Mouse (Mus musculus): ENCODE data around the gene Bcs1l. TPM values are rescaled to one million over a fixed set of nuclear protein-coding genes. Genes with fewer than 3 reads are reported as not detected.

Gene Bcs1l
- 15.4 and 15.9 TPM in 2 replicates for polyA plus RNA-seq (2014; fragmentation: Nextera tagmentation; extraction: Ambion mirVana)

DNA sequence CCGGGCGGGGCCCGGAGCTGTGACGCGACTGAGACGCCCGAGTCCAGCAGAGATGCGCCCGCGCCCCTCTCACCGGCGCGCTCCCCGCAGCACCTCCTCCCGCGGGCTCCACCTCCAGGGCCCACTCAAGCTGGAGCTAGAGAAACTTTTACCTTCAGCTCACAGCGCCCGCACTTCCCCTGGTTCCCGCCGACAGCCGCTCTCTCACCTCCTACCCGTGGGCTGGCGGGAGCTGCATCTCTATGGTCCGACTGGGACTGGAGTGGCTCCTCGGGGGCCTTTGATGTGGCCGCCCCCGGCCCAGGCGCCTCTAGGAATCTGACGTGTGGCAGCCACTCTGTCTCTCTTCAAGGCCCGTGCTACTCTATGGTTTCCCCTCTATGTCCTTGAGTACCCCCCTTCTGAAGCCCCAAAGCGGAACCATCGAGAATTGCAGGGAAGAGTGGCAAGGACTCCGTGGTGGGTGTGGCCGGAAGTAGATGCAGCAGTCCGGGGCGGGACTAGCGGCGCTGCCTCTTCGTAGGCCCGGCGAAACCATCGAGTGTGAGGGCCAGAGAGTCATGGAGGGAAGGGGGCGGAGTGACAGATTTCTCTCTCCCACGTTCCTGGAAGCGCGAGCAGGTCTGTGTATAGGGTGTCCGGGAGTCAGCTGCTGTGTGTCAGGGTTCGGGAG, at the start of gene Bcs1l, which contains the start of gene Zfp142:
Gene Bcs1l (plus strand): TSS at position 517 of the 673 bp plus-strand sequence.
Gene Zfp142 (minus strand): TSS at position 474 of the 673 bp plus-strand sequence.
- H3K9me3 ChIP-seq (ENCODE audit: control insufficient read depth, low read length), result no peaks in the 10 kb centered on the region
- H3K9ac ChIP-seq (ENCODE audit: low read length), result peak within 1 kb of the TSS; percentile 85
- no peaks in the 10 kb centered on the region for H3K27me3 ChIP-seq (ENCODE audit: control insufficient read depth, insufficient read depth, low read length)
- H3K27ac ChIP-seq (replicated peaks; ENCODE audit: low read depth, low read length), result peak within 1 kb of the TSS; percentile 50; the same call in 1 of the 2 replicates
- 0% methylated on average over 45 of the region's 48 CpGs for WGBS
- peaks cover 12% of the 10 kb centered on the region; the same call in 1 of the 2 replicates for H3K4me1 ChIP-seq (ENCODE audit: control insufficient read depth, insufficient read depth, low read length)
- H3K4me2 ChIP-seq (ENCODE audit: low read depth, severe bottlenecking), result peak within 1 kb of the TSS; percentile 89
- ATAC-seq (ENCODE audit: insufficient number of reproducible peaks, low FRiP score, low TSS enrichment, low read depth), result peak; percentile 99
- peak; percentile 99 for DNase-seq (ENCODE audit: low spot score)
- H3K4me3 ChIP-seq (ENCODE audit: low read depth, low read length), result peak within 1 kb of the TSS; percentile 84
- peaks cover 3% of the 10 kb centered on the region; the same call in 1 of the 2 replicates for H3K36me3 ChIP-seq (ENCODE audit: control insufficient read depth, insufficient read depth, low read length)

DNA sequence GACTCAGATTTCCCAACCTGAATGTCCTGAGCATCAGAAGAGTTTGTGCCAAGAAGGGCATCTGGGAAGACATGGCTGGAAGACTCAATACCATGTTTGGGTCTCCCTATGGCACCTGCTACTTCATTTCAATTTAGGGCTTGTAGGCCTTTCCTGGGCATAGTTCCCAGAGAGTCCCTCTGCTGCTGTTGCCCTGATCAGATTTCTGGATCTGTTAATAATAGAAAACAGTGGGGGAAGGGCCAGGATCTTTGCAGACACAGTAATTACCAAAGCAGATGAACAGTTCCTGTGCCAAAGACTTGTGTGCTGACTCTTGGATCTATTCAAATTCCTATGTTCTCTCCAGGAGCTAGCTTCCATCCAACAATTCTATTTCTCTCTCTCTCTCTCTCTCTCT, 49.4 kb upstream of the Bcs1l start:
- no peak overlapping the region for H3K4me3 ChIP-seq (ENCODE audit: low read depth, low read length)
- H3K9ac ChIP-seq (ENCODE audit: low read length), result no peak overlapping the region
- no peaks in the 10 kb centered on the region for H3K36me3 ChIP-seq (ENCODE audit: control insufficient read depth, insufficient read depth, low read length)
- H3K27me3 ChIP-seq (ENCODE audit: control insufficient read depth, insufficient read depth, low read length), result no peaks in the 10 kb centered on the region
- no peak overlapping the region for H3K4me2 ChIP-seq (ENCODE audit: low read depth, severe bottlenecking)
- H3K27ac ChIP-seq (replicated peaks; ENCODE audit: low read depth, low read length), result no peak overlapping the region
- ATAC-seq (ENCODE audit: insufficient number of reproducible peaks, low FRiP score, low TSS enrichment, low read depth) (no peak), DNase-seq (ENCODE audit: low spot score) (no peak)
- H3K9me3 ChIP-seq (ENCODE audit: control insufficient read depth, low read length), result no peaks in the 10 kb centered on the region
- no peaks in the 10 kb centered on the region for H3K4me1 ChIP-seq (ENCODE audit: control insufficient read depth, insufficient read depth, low read length)

DNA sequence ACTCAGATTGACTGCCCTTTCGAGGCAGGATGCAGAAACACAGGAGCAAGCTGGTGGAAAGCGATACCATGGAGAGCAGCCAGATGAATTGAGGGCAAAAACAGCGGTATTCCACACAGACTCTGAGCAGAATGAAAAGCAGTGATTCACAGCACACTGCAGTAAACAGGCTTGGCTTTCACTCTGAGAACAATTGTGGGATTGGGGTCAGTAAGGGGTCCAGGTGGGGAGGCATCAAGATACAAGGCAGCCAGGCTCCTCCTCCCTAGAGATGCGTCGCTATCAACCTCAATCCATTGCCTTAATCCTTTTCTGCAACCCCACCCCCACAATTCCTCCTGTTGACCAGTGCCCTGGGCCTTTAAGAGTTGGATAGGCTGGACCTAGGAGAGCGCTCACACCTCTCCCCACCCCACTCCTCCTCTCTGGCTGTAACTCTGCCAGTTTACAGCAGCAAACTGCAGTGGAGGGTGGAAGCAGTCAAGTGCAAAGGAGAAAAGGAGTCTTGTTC, 45.6 kb upstream of the Bcs1l start, which contains the start of gene Plcd4:
Gene Plcd4 (plus strand): TSS at position 438 of the 511 bp plus-strand sequence.
- Histone ChIP-seq H3K9me3 (ENCODE audit: control insufficient read depth, low read length) (no peaks in the 10 kb centered on the region), H3K4me2 (ENCODE audit: low read depth, severe bottlenecking) (no peak within 1 kb of the TSS), H3K9ac (ENCODE audit: low read length) (no peak within 1 kb of the TSS), H3K27ac (replicated peaks; ENCODE audit: low read depth, low read length) (no peak within 1 kb of the TSS), H3K4me3 (ENCODE audit: low read depth, low read length) (no peak within 1 kb of the TSS), H3K4me1 (ENCODE audit: control insufficient read depth, insufficient read depth, low read length) (no peaks in the 10 kb centered on the region), H3K36me3 (ENCODE audit: control insufficient read depth, insufficient read depth, low read length) (no peaks in the 10 kb centered on the region), H3K27me3 (ENCODE audit: control insufficient read depth, insufficient read depth, low read length) (no peaks in the 10 kb centered on the region)
- ATAC-seq (ENCODE audit: insufficient number of reproducible peaks, low FRiP score, low TSS enrichment, low read depth) (no peak), DNase-seq (ENCODE audit: low spot score) (peak; percentile 32)
- 7% methylated on average over 6 of the region's 6 CpGs for WGBS

DNA sequence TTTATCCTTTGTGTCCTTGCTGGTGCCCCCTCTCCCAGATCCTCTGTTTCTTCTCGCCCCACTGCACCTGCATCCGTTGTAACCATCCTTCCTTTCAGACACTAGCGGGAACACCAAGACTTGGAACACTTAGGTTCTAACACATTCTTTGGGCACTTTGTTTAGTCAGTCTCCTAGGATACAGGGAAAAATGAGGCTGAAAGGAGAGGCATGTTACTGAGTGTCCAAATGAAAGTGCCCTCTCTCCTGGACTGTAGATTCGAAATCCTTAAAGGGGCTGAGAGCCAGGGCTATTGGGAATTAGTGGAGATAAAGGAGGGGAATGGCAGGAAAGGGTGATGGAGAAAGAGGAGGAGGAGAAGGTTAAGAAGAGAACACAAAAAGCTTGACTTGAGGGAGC, 43.9 kb upstream of the Bcs1l start, which contains the start of gene Usp37:
Gene Usp37 (minus strand): TSS at position 101 of the 400 bp plus-strand sequence.
- ATAC-seq (ENCODE audit: insufficient number of reproducible peaks, low FRiP score, low TSS enrichment, low read depth) (no peak), DNase-seq (ENCODE audit: low spot score) (no peak)
- H3K4me3 ChIP-seq (ENCODE audit: low read depth, low read length), result no peak within 1 kb of the TSS
- no peak within 1 kb of the TSS for H3K27ac ChIP-seq (replicated peaks; ENCODE audit: low read depth, low read length)
- no peaks in the 10 kb centered on the region for H3K4me1 ChIP-seq (ENCODE audit: control insufficient read depth, insufficient read depth, low read length)
- WGBS, result 88% methylated on average over 4 of the region's 4 CpGs
- no peaks in the 10 kb centered on the region for H3K9me3 ChIP-seq (ENCODE audit: control insufficient read depth, low read length)
- H3K4me2 ChIP-seq (ENCODE audit: low read depth, severe bottlenecking), result no peak within 1 kb of the TSS
- no peaks in the 10 kb centered on the region for H3K36me3 ChIP-seq (ENCODE audit: control insufficient read depth, insufficient read depth, low read length)
- H3K9ac ChIP-seq (ENCODE audit: low read length), result no peak within 1 kb of the TSS
- H3K27me3 ChIP-seq (ENCODE audit: control insufficient read depth, insufficient read depth, low read length), result no peaks in the 10 kb centered on the region

DNA sequence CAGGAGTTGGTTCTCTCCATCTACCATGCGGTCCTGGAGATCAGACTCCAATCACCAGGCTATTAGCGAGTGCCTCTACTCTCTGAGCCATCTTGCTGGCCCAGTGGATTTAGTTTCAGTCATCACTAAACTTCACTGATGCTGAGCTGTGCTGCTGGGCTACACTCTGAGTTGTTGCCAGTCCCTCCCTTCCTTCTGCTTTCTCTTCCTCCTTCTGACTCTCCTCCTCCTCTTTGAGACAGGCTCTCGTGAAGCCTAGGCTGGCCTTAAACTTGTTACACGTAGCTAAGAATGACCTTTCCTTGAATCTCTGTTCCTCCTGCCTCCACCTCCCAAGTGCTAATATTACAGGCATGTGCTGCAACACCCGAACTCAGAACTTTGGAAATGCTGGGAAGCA, 29.0 kb upstream of the Bcs1l start:
- no peak for DNase-seq (ENCODE audit: low spot score)
- Histone ChIP-seq H3K4me3 (ENCODE audit: low read depth, low read length) (no peak overlapping the region), H3K4me1 (ENCODE audit: control insufficient read depth, insufficient read depth, low read length) (no peaks in the 10 kb centered on the region), H3K27ac (replicated peaks; ENCODE audit: low read depth, low read length) (no peak overlapping the region), H3K9me3 (ENCODE audit: control insufficient read depth, low read length) (no peaks in the 10 kb centered on the region), H3K9ac (ENCODE audit: low read length) (no peak overlapping the region), H3K27me3 (ENCODE audit: control insufficient read depth, insufficient read depth, low read length) (no peaks in the 10 kb centered on the region), H3K36me3 (ENCODE audit: control insufficient read depth, insufficient read depth, low read length) (no peaks in the 10 kb centered on the region), H3K4me2 (ENCODE audit: low read depth, severe bottlenecking) (no peak overlapping the region)
- WGBS, result 90% methylated on average over 5 of the region's 5 CpGs
- no peak for ATAC-seq (ENCODE audit: insufficient number of reproducible peaks, low FRiP score, low TSS enrichment, low read depth)

DNA sequence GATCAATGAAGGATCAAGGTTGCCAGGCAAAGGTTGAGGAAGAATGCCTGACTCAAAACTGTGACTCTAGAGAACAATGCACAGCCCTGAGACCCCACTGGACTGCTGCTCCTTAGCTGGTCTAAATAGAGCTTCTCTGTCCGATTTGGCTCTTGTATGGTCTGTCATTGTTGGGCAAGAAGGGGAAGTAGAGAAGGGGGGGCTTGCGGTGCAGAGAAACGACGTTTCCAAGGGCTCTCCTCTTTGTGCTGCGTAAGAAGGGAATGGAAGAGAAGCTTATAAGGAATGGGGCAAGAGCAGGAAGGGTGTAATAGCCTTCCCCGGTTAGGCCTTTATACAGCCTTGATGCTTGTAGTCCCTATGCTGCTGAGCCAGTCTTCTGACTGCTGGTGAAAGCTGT, 22.3 kb upstream of the Bcs1l start:
- Histone ChIP-seq H3K4me3 (ENCODE audit: low read depth, low read length) (no peak overlapping the region), H3K4me2 (ENCODE audit: low read depth, severe bottlenecking) (no peak overlapping the region), H3K27ac (replicated peaks; ENCODE audit: low read depth, low read length) (no peak overlapping the region), H3K9ac (ENCODE audit: low read length) (no peak overlapping the region), H3K9me3 (ENCODE audit: control insufficient read depth, low read length) (no peaks in the 10 kb centered on the region), H3K4me1 (ENCODE audit: control insufficient read depth, insufficient read depth, low read length) (no peaks in the 10 kb centered on the region), H3K27me3 (ENCODE audit: control insufficient read depth, insufficient read depth, low read length) (no peaks in the 10 kb centered on the region), H3K36me3 (ENCODE audit: control insufficient read depth, insufficient read depth, low read length) (peaks cover 24% of the 10 kb centered on the region)
- 98% methylated on average over 6 of the region's 6 CpGs for WGBS
- no peak for DNase-seq (ENCODE audit: low spot score)
- ATAC-seq (ENCODE audit: insufficient number of reproducible peaks, low FRiP score, low TSS enrichment, low read depth), result no peak

DNA sequence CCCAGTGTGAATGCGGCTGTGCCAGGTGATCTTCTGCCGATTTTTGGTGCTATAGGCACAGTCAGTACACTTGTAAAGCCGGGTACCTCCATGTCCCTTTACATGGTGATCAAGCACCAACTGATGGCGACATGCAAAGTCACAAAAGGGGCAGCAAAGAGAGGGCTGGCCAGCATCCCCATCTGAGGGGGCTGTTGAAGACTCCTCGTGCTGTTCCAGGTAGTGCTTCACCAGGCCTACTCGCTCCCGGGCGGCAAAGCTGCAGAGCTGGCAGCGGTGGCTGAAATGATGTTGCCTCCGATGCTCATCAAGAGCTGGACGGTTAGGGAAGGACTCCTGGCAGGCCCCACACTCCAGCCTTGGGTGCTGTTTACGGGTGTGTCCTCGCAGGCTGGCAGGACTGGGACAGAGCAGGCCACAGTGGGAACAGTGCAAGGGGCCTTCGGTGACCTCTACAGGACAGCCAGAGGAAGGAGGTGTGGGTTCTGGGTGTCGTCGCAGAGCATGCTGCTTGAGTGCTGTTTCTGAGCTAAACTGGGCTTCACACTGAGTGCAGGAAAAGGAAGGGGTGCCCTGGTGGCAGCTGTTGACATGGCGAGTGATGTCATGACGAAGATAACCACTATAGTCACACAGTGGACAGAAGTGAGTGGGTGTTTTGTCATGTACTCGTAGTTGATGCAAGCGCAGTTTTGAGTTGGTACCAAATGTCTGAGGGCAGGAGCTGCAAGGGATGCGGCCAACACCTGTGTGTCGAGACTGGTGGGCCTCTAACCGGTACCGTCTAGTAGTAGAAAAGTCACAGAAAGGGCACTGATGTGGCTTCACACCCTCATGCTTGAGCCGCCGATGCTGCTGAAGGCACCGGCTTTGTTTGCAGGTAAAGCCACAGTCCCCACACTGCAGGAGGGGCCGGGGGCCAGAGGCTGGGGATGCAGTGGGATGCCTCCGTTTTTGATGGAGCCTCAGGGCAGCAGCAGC, 18.1 kb upstream of the Bcs1l start:
- H3K4me1 ChIP-seq (ENCODE audit: control insufficient read depth, insufficient read depth, low read length), result no peaks in the 10 kb centered on the region
- H3K36me3 ChIP-seq (ENCODE audit: control insufficient read depth, insufficient read depth, low read length), result peaks cover 52% of the 10 kb centered on the region
- WGBS, result 92% methylated on average over 29 of the region's 29 CpGs
- no peak overlapping the region for H3K27ac ChIP-seq (replicated peaks; ENCODE audit: low read depth, low read length)
- H3K4me3 ChIP-seq (ENCODE audit: low read depth, low read length), result no peak overlapping the region
- H3K9me3 ChIP-seq (ENCODE audit: control insufficient read depth, low read length), result no peaks in the 10 kb centered on the region
- no peak for DNase-seq (ENCODE audit: low spot score)
- H3K4me2 ChIP-seq (ENCODE audit: low read depth, severe bottlenecking), result no peak overlapping the region
- H3K9ac ChIP-seq (ENCODE audit: low read length), result no peak overlapping the region
- no peak for ATAC-seq (ENCODE audit: insufficient number of reproducible peaks, low FRiP score, low TSS enrichment, low read depth)
- H3K27me3 ChIP-seq (ENCODE audit: control insufficient read depth, insufficient read depth, low read length), result no peaks in the 10 kb centered on the region

DNA sequence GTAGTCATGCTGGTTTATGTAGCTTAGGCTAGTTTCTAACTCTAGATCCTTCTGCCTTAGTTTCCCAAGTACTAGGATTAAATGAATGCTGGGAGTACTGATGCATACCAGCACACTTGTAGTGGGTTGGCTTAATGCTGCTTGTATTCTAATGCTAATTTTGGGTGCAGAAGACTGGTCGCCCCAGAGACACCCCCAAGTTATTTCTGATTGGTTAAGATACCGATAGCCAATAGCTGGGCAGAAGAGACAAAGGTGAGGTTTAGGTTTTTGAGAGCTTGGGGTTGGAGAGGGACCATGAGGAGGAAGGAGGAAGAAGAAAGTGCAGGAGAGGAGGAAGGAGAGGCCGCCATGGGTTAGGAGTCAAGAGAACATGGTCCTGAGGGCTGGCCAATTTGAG, 5.5 kb upstream of the Bcs1l start:
- ATAC-seq (ENCODE audit: insufficient number of reproducible peaks, low FRiP score, low TSS enrichment, low read depth) (no peak), DNase-seq (ENCODE audit: low spot score) (no peak)
- Histone ChIP-seq H3K4me2 (ENCODE audit: low read depth, severe bottlenecking) (no peak overlapping the region), H3K4me3 (ENCODE audit: low read depth, low read length) (no peak overlapping the region), H3K27ac (replicated peaks; ENCODE audit: low read depth, low read length) (no peak overlapping the region), H3K27me3 (ENCODE audit: control insufficient read depth, insufficient read depth, low read length) (no peaks in the 10 kb centered on the region), H3K36me3 (ENCODE audit: control insufficient read depth, insufficient read depth, low read length) (peaks cover 6% of the 10 kb centered on the region; the same call in 1 of the 2 replicates), H3K4me1 (ENCODE audit: control insufficient read depth, insufficient read depth, low read length) (peaks cover 8% of the 10 kb centered on the region; the same call in 1 of the 2 replicates), H3K9me3 (ENCODE audit: control insufficient read depth, low read length) (no peaks in the 10 kb centered on the region), H3K9ac (ENCODE audit: low read length) (no peak overlapping the region)
- WGBS, result 81% methylated on average over 3 of the region's 3 CpGs

Data from limb, embryonic 11.5 days (tissue).